Mouse (Mus musculus) lung, postnatal 0 days (tissue): ENCODE results near the gene Nfatc2.

Experiments
- CTCF ChIP-seq: IDR thresholded peaks from 2 replicates; pipeline ENCODE4 v1.5.1; 2016; ENCODE audit warnings: antibody characterized with exemption, mild to moderate bottlenecking
- EP300 ChIP-seq: IDR thresholded peaks from 2 replicates; pipeline ENCODE4 v1.6.1; 2016; ENCODE audit warnings: antibody characterized with exemption, mild to moderate bottlenecking, control low read depth

DNA sequence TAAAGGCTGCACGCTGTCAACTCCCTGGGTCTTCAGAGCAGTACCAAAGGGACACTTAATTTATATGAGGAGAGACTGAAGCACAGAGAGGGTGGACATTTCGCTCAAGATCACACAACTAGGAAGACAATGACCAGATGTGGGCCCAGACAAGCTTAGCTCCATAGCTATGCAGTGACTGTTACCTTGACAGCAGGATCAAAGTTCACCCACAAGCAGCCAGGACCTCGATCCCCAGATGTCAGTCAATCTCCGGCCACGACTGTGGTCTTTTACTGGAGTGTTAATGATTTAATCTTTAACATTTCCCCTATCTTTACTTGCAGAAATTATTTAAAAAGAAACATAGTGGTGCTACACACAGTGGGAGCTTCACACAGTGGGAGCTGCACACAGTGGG, 49.1 kb downstream of the Nfatc2 start:
- no peak for TF ChIP-seq EP300
- TF ChIP-seq CTCF, result no peak
